Mouse (Mus musculus) ES-E14 (cell line): ENCODE measurements at regions not wholly inside any gene's neighbourhood (a gene's known extent, or its start where the extent isn't known, plus 50 kb on each side); places are given as distances from the start of the nearest gene placed in this dataset.
"Not testable (repeated sequence)": the region's sequence is repeated elsewhere in the genome, so short reads cannot be mapped to it uniquely, and the experiment has no call there.

Experiments used
- DNase-seq: peaks from one replicate; pipeline ENCODE4 v3.0.0-alpha.2; 2013; ENCODE audit warnings: low read depth, low spot score
- H3K27ac ChIP-seq: 2 replicates; pipeline ENCODE4 v1.5.1; 2012; ENCODE audit warnings: low read depth, mild to moderate bottlenecking, low read length, moderate library complexity, mixed read lengths; ENCODE audit not compliant: poor library complexity, insufficient read depth, severe bottlenecking
- H3K36me3 ChIP-seq: 2 replicates; pipeline ENCODE4 v1.6.1; 2012; ENCODE audit warnings: mild to moderate bottlenecking, low read length, moderate library complexity, mixed read lengths; ENCODE audit not compliant: control insufficient read depth, poor library complexity, insufficient read depth, severe bottlenecking
- H3K4me1 ChIP-seq, 2 experiments: fragments of 150-350 bp in 1 of 2; sonication (generic) in 1 of 2; 2 replicates each; pipeline ENCODE4 v1.6.1; 2012; ENCODE audit warnings: low read length in 2 of 2, mild to moderate bottlenecking in 1 of 2, mixed read lengths in 1 of 2; ENCODE audit not compliant: control insufficient read depth in 2 of 2, insufficient read depth in 2 of 2, poor library complexity in 1 of 2
- H3K4me3 ChIP-seq, 2 experiments: fragments of 150-350 bp in 1 of 2; sonication (generic) in 1 of 2; 2 replicates each; pipeline ENCODE4 v1.5.1; 2012; ENCODE audit warnings: low read length in 2 of 2, low read depth in 1 of 2, mild to moderate bottlenecking in 1 of 2, mixed read lengths in 1 of 2; ENCODE audit not compliant: insufficient read depth in 1 of 2, poor library complexity in 1 of 2, severe bottlenecking in 1 of 2
- H3K9ac ChIP-seq: 2 replicates; pipeline ENCODE4 v1.6.1; 2012; ENCODE audit warnings: low read depth, mild to moderate bottlenecking, low read length, mixed read lengths; ENCODE audit not compliant: poor library complexity, insufficient read depth, severe bottlenecking
- H3K9me3 ChIP-seq: fragments of 150-350 bp; sonication (generic); 2 replicates; pipeline ENCODE4 v1.6.1; 2012; ENCODE audit warnings: low read depth, mild to moderate bottlenecking, low read length; ENCODE audit not compliant: control insufficient read depth, insufficient read depth
- CHD2 ChIP-seq: IDR thresholded peaks from 2 replicates; pipeline ENCODE4 v1.6.1; 2014; ENCODE audit warnings: mild to moderate bottlenecking, low read depth, low read length, inconsistent platforms
- HCFC1 ChIP-seq: IDR thresholded peaks from 2 replicates; pipeline ENCODE4 v1.6.1; 2012; ENCODE audit warnings: low read length, inconsistent platforms, borderline replicate concordance; ENCODE audit not compliant: insufficient read depth
- MAFK ChIP-seq: IDR thresholded peaks from 2 replicates; pipeline ENCODE4 v1.6.1; 2014; ENCODE audit warnings: mild to moderate bottlenecking, low read depth, low read length, inconsistent platforms; ENCODE audit not compliant: insufficient read depth
- ZC3H11A ChIP-seq: IDR thresholded peaks from 2 replicates; pipeline ENCODE4 v1.6.1; 2012; ENCODE audit warnings: low read depth, mild to moderate bottlenecking, inconsistent platforms, low read length, borderline replicate concordance
- ZNF384 ChIP-seq: IDR thresholded peaks from 2 replicates; pipeline ENCODE4 v1.6.1; 2012; ENCODE audit warnings: low read depth, low read length, inconsistent platforms
- in situ Hi-C, 2 experiments: fragments of 600-800 bp; cut with MboI; formaldehyde crosslinking; loops; one replicate each; pipeline ENCODE4 v1.15.1; 2025; ENCODE audit warnings: low sequenced_read_pairs in 2 of 2, inconsistent platforms in 1 of 2; ENCODE audit not compliant: unreplicated experiment in 2 of 2

GRCm38 (mm10) chr5:77916375-77916774 lies 508.5 kb upstream of the Igfbp7 start:
- in situ Hi-C loops = no loop called here
- no peak for TF ChIP-seq CHD2
- no peak for TF ChIP-seq MAFK
- TF ChIP-seq ZC3H11A = no peak
- no peak for TF ChIP-seq ZNF384
- no peak for TF ChIP-seq HCFC1
- Histone ChIP-seq H3K36me3 (no peaks in the 10 kb centered on the region), H3K4me1 (no peaks in the 10 kb centered on the region), H3K4me3 (no peak overlapping the region), H3K27ac (no peak overlapping the region), H3K9ac (no peak overlapping the region), H3K9me3 (no peaks in the 10 kb centered on the region)
- no peak for DNase-seq

GRCm38 (mm10) chr5:77909218-77909617 lies 501.4 kb upstream of the Igfbp7 start:
- TF ChIP-seq ZC3H11A (no peak), HCFC1 (no peak), CHD2 (no peak), MAFK (no peak), ZNF384 (no peak)
- peak; percentile 31 for DNase-seq
- Histone ChIP-seq H3K4me1 (no peaks in the 10 kb centered on the region), H3K36me3 (no peaks in the 10 kb centered on the region), H3K9me3 (no peaks in the 10 kb centered on the region), H3K4me3 (no peak overlapping the region), H3K27ac (no peak overlapping the region), H3K9ac (no peak overlapping the region)
- in situ Hi-C loops = no loop called here

GRCm38 (mm10) chr5:77892024-77892423 lies 484.2 kb upstream of the Igfbp7 start:
- H3K4me3 ChIP-seq, H3K4me1 ChIP-seq, DNase-seq, H3K36me3 ChIP-seq, in situ Hi-C loops, H3K9ac ChIP-seq, H3K9me3 ChIP-seq, H3K27ac ChIP-seq: not testable (repeated sequence)

GRCm38 (mm10) chr5:77888534-77888933 lies 480.7 kb upstream of the Igfbp7 start:
- in situ Hi-C loops = no loop called here
- no peak overlapping the region for H3K27ac ChIP-seq
- no peak for DNase-seq
- no peak for TF ChIP-seq HCFC1
- H3K4me1 ChIP-seq = no peaks in the 10 kb centered on the region
- no peaks in the 10 kb centered on the region for H3K9me3 ChIP-seq
- H3K4me3 ChIP-seq = no peak overlapping the region
- H3K36me3 ChIP-seq = no peaks in the 10 kb centered on the region
- no peak overlapping the region for H3K9ac ChIP-seq

GRCm38 (mm10) chr5:77871403-77871802 lies 463.6 kb upstream of the Igfbp7 start:
- in situ Hi-C loops = no loop called here
- no peaks in the 10 kb centered on the region for H3K36me3 ChIP-seq
- TF ChIP-seq HCFC1 (no peak), MAFK (no peak)
- no peak overlapping the region for H3K27ac ChIP-seq
- DNase-seq = no peak
- no peaks in the 10 kb centered on the region for H3K4me1 ChIP-seq
- H3K9me3 ChIP-seq = no peaks in the 10 kb centered on the region
- no peak overlapping the region for H3K9ac ChIP-seq
- H3K4me3 ChIP-seq = no peak overlapping the region
